Comparison of ENCODE assay signal across 9 mouse cellular contexts in the genomic region with DNA sequence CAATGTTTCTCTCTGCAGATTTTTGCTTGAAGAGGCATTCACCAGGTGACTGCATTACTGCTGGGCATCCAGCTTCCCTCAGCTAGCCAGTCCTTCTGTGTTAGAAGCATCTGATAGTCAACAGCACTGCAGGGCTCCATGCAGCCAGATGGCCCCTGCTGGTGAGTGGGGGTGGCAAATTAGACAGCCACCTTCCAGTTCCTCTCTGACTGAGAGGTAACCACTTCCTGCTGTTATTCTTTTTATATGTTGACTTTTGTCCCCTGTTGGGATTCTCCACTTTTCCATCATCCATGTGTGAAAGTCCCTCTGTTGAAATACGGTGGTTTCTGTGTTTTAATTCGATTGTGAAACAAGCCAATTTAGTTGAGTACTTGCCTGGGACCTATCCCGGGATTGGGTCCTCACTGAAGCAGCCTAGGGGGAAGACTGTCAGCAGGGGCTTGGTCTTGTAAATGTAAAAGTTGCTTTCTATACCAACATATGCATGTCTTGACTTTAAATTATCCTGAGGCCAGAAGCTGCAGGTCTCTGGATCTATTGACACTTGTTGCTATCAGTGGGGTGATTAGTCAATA. TPM values are rescaled to one million over a fixed set of nuclear protein-coding genes. Genes with fewer than 3 reads are reported as not detected.
DNase-seq lines count a peak whose midpoint lies in the region; ATAC-seq lines count a peak whose summit lies in the region.
"Had no signal": no experiment of that assay in that cellular context is flagged by ENCODE, and none has a peak within 500 bp of the region (broad histone marks: within the 10 kb centered on the region; RNA-seq: fewer than 3 reads in every experiment).

No protein-coding gene starts in this region.

- DNase-seq in layer of hippocampus, adult 11-12 months (ENCODE audit: low spot score), result peak; percentile 3
- DNase-seq in layer of hippocampus, adult 18-20 months (ENCODE audit: low spot score in 2 of 2), result no peak
- peak; percentile 35 for DNase-seq in R1 (ENCODE audit: low read depth, low spot score)
- peak; percentile 26 to 68 for DNase-seq in spleen, postnatal 4 days (ENCODE audit: low spot score in 2 of 2)
- no peak for DNase-seq in urinary bladder, postnatal 10 days (ENCODE audit: low spot score)
- DNase-seq in adrenal gland, adult 18-20 months (ENCODE audit: low spot score in 2 of 2), result no peak
- DNase-seq: forebrain, postnatal 0 days had no signal

- ATAC-seq in common myeloid progenitor, adult 5-6 weeks (replicated peaks; ENCODE audit: low read depth, poor library complexity, severe bottlenecking), result peak; percentile 77
- ATAC-seq in erythroid progenitor cell, adult 5-6 weeks (replicated peaks; ENCODE audit: low FRiP score, poor library complexity, severe bottlenecking), result no peak
- ATAC-seq: forebrain, postnatal 0 days had no signal

RNA-seq across cellular contexts. Expression of a gene that starts 16.7 kb away (rescaled TPM):
- total RNA-seq in layer of hippocampus, adult 18-20 months (2021), result under 1 TPM; 0.42 to 0.48 TPM
- total RNA-seq in common myeloid progenitor, adult 5-6 weeks (2017), result 9.0 and 11.8 TPM in 2 replicates
- 86.1 and 112 TPM in 2 replicates for total RNA-seq in erythroid progenitor cell, adult 5-6 weeks (2015; ENCODE audit: low replicate concordance)
- 43.0 and 74.8 TPM in 2 replicates for total RNA-seq in erythroid progenitor cell, adult 5-6 weeks (2017; ENCODE audit: low replicate concordance)
- 10 to 100 TPM; 19.4 to 21.8 TPM for total RNA-seq in adrenal gland, adult 18-20 months (2021)

Comparison
In these comparisons a context has a peak if more than half of its experiments do, and no peak if none do; other contexts are left out.
1. DNase-seq: peak in layer of hippocampus, adult 11-12 months (single experiment), R1 (single experiment) and spleen, postnatal 4 days (2 of 2); none in layer of hippocampus, adult 18-20 months (0 of 2), urinary bladder, postnatal 10 days (single experiment) and adrenal gland, adult 18-20 months (0 of 2).